Mouse (Mus musculus) forebrain, embryonic 13.5 days (tissue): Measurements from ENCODE around the gene Ppa2. TPM values are rescaled to one million over a fixed set of nuclear protein-coding genes. Genes with fewer than 3 reads are reported as not detected.

Experiments
- ATAC-seq: fragments of 200-750 bp; cut with Nextera tagmentation; 2 replicates; pipeline ENCODE4 v1.8.0; 2017
- H3K27ac ChIP-seq: fragments of 300-500 bp; sonication (generic); 2 replicates; pipeline ENCODE4 v1.5.1; 2015; ENCODE audit warnings: inconsistent platforms, mild to moderate bottlenecking, moderate library complexity
- H3K27me3 ChIP-seq: fragments of 300-500 bp; sonication (generic); 2 replicates; pipeline ENCODE4 v1.6.1; 2015; ENCODE audit warnings: mild to moderate bottlenecking, inconsistent platforms
- H3K36me3 ChIP-seq: fragments of 300-500 bp; sonication (generic); 2 replicates; pipeline ENCODE4 v1.6.1; 2015; ENCODE audit warnings: mild to moderate bottlenecking, inconsistent platforms; ENCODE audit not compliant: poor library complexity, severe bottlenecking
- H3K4me1 ChIP-seq: fragments of 300-500 bp; sonication (generic); 2 replicates; pipeline ENCODE4 v1.6.1; 2015; ENCODE audit warnings: inconsistent platforms
- H3K4me2 ChIP-seq: fragments of 300-500 bp; sonication (generic); 2 replicates; pipeline ENCODE4 v1.6.1; 2015; ENCODE audit warnings: inconsistent platforms, mild to moderate bottlenecking, moderate library complexity
- H3K4me3 ChIP-seq: fragments of 300-500 bp; sonication (generic); 2 replicates; pipeline ENCODE4 v1.5.1; 2015; ENCODE audit warnings: mild to moderate bottlenecking, inconsistent platforms
- H3K9ac ChIP-seq: fragments of 300-500 bp; sonication (generic); 2 replicates; pipeline ENCODE4 v1.6.1; 2015; ENCODE audit warnings: mild to moderate bottlenecking, inconsistent platforms
- H3K9me3 ChIP-seq: fragments of 300-500 bp; sonication (generic); replicated peaks from 2 replicates; pipeline ENCODE4 v1.6.1; 2016; ENCODE audit warnings: inconsistent platforms
- WGBS: fragments of 180-500 bp; shearing (Covaris S2); methylation state at CpG from one replicate; pipeline ENCODE4 v1.1.7; 2015; 5-methylcytosine and 5-hydroxymethylcytosine counted together
- polyA plus RNA-seq: library from polyadenylated mRNA; unstranded; fragments of >200 nt; fragmentation: Nextera tagmentation; extraction: Ambion mirVana; gene quantifications from 2 replicates; pipeline ENCODE4 v1.2.1, GENCODE M21; 2015

Gene Ppa2
- polyA plus RNA-seq, 1 experiment from 2014 or later, result 79.3 TPM

GRCm38 (mm10) chr3:133411123-133411675 is 101.3 kb downstream of the Ppa2 start:
- Histone ChIP-seq H3K4me2 (no peak overlapping the region), H3K27ac (no peak overlapping the region), H3K9me3 (no peaks in the 10 kb centered on the region), H3K27me3 (no peaks in the 10 kb centered on the region), H3K4me1 (no peaks in the 10 kb centered on the region), H3K4me3 (no peak overlapping the region), H3K9ac (no peak overlapping the region), H3K36me3 (no peaks in the 10 kb centered on the region)
- 73% methylated on average over 4 of the region's 4 CpGs for WGBS
- ATAC-seq, result no peak

GRCm38 (mm10) chr3:133411768-133412167 is 101.9 kb downstream of the Ppa2 start:
- H3K27ac ChIP-seq, result no peak overlapping the region
- H3K4me2 ChIP-seq, result no peak overlapping the region
- H3K36me3 ChIP-seq, result no peaks in the 10 kb centered on the region
- ATAC-seq, result no peak
- H3K4me3 ChIP-seq, result no peak overlapping the region
- no peaks in the 10 kb centered on the region for H3K9me3 ChIP-seq
- H3K27me3 ChIP-seq, result no peaks in the 10 kb centered on the region
- no peak overlapping the region for H3K9ac ChIP-seq
- 89% methylated on average over 8 of the region's 8 CpGs for WGBS
- H3K4me1 ChIP-seq, result no peaks in the 10 kb centered on the region

- no peak overlapping the region for H3K27ac ChIP-seq
- H3K4me1 ChIP-seq, result no peaks in the 10 kb centered on the region
- no peaks in the 10 kb centered on the region for H3K27me3 ChIP-seq
- no peaks in the 10 kb centered on the region for H3K36me3 ChIP-seq
- no peak overlapping the region for H3K4me3 ChIP-seq
- H3K9ac ChIP-seq, result no peak overlapping the region
- no peak overlapping the region for H3K4me2 ChIP-seq
- WGBS, result 88% methylated on average over 4 of the region's 4 CpGs
- H3K9me3 ChIP-seq, result no peaks in the 10 kb centered on the region
- ATAC-seq, result no peak
These were observed 104.8 kb downstream of the Ppa2 start for GRCm38 (mm10) chr3:133414747-133415146.

- H3K4me1 ChIP-seq, result no peaks in the 10 kb centered on the region
- no peak overlapping the region for H3K9ac ChIP-seq
- H3K9me3 ChIP-seq, result no peaks in the 10 kb centered on the region
- no peak overlapping the region for H3K4me3 ChIP-seq
- H3K27ac ChIP-seq, result no peak overlapping the region
- no peaks in the 10 kb centered on the region for H3K36me3 ChIP-seq
- no peaks in the 10 kb centered on the region for H3K27me3 ChIP-seq
- H3K4me2 ChIP-seq, result no peak overlapping the region
- no peak for ATAC-seq
These were observed 113.2 kb downstream of the Ppa2 start for GRCm38 (mm10) chr3:133423073-133423472.

Other genes with a start within 250 kb of the Ppa2 start
- 21.3 and 22.7 TPM in 2 replicates for gene Ints12, start 218.3 kb upstream of the Ppa2 start, polyA plus RNA-seq
- gene Gstcd, start 218.1 kb upstream of the Ppa2 start, polyA plus RNA-seq, result 6.6 and 6.7 TPM in 2 replicates
- gene Arhgef38, start 75.2 kb upstream of the Ppa2 start, polyA plus RNA-seq, result 0.03 TPM in 1 of 2 replicates, not detected in the other
- gene Tet2, start 235.0 kb downstream of the Ppa2 start, polyA plus RNA-seq, result 21.7 and 23.5 TPM in 2 replicates